Mouse (Mus musculus): Measurements from ENCODE around the gene Mypn. TPM values are rescaled to one million over a fixed set of nuclear protein-coding genes. Genes with fewer than 3 reads are reported as not detected.

Mypn gene
- polyA plus RNA-seq, 1 experiment from 2014 or later = not detected

- Histone ChIP-seq H3K36me3 (replicated peaks) (no peaks in the 10 kb centered on the region), H3K4me3 (replicated peaks) (no peak overlapping the region), H3K4me1 (peaks cover 17% of the 10 kb centered on the region), H3K27me3 (0 out of 2 replicates have a peak, but pooled peaks cover 7% of the 10 kb centered on the region), H3K9ac (no peak overlapping the region), H3K4me2 (no peak overlapping the region), H3K27ac (no peak overlapping the region), H3K9me3 (no peaks in the 10 kb centered on the region)
- 81% methylated on average over 7 of the region's 7 CpGs for WGBS
- ATAC-seq (ENCODE audit: low FRiP score) = no peak
Observed at GRCm38 (mm10) chr10:63091915-63092314, 111.8 kb downstream of the Mypn start.

GRCm38 (mm10) chr10:63089758-63090571 is 113.8 kb downstream of the Mypn start:
- 4% methylated on average over 26 of the region's 26 CpGs for WGBS
- H3K27me3 ChIP-seq = 0 out of 2 replicates have a peak, but pooled peaks cover 7% of the 10 kb centered on the region
- H3K4me2 ChIP-seq = peak overlapping the region; percentile 58
- H3K9ac ChIP-seq = peak overlapping the region; percentile 51
- no peak overlapping the region for H3K27ac ChIP-seq
- no peaks in the 10 kb centered on the region for H3K9me3 ChIP-seq
- no peaks in the 10 kb centered on the region for H3K36me3 ChIP-seq (replicated peaks)
- peaks cover 17% of the 10 kb centered on the region for H3K4me1 ChIP-seq
- no peak for ATAC-seq (ENCODE audit: low FRiP score)
- peak overlapping the region; percentile 32 for H3K4me3 ChIP-seq (replicated peaks)

- Histone ChIP-seq H3K27ac (no peak overlapping the region), H3K36me3 (replicated peaks) (no peaks in the 10 kb centered on the region), H3K4me1 (peaks cover 17% of the 10 kb centered on the region), H3K27me3 (0 out of 2 replicates have a peak, but pooled peaks cover 7% of the 10 kb centered on the region), H3K9ac (peak overlapping the region; percentile 51; the same call in 1 of the 2 replicates), H3K4me3 (replicated peaks) (peak overlapping the region; percentile 32), H3K4me2 (peak overlapping the region; percentile 58), H3K9me3 (no peaks in the 10 kb centered on the region)
- no peak for ATAC-seq (ENCODE audit: low FRiP score)
- 26% methylated on average over 8 of the region's 8 CpGs for WGBS
Observed at GRCm38 (mm10) chr10:63089103-63089757, 114.5 kb downstream of the Mypn start.

GRCm38 (mm10) chr10:63086304-63086703 is 117.4 kb downstream of the Mypn start:
- 0 out of 2 replicates have a peak, but pooled peaks cover 7% of the 10 kb centered on the region for H3K27me3 ChIP-seq
- no peak overlapping the region for H3K4me2 ChIP-seq
- 85% methylated on average over 10 of the region's 10 CpGs for WGBS
- H3K36me3 ChIP-seq (replicated peaks) = no peaks in the 10 kb centered on the region
- H3K9me3 ChIP-seq = no peaks in the 10 kb centered on the region
- peaks cover 17% of the 10 kb centered on the region for H3K4me1 ChIP-seq
- ATAC-seq (ENCODE audit: low FRiP score) = no peak
- no peak overlapping the region for H3K27ac ChIP-seq
- H3K4me3 ChIP-seq (replicated peaks) = no peak overlapping the region
- H3K9ac ChIP-seq = no peak overlapping the region

GRCm38 (mm10) chr10:63065988-63066387 is 137.8 kb downstream of the Mypn start:
- H3K4me3 ChIP-seq (replicated peaks) = no peak overlapping the region
- WGBS = 4% methylated on average over 5 of the region's 5 CpGs

More at GRCm38 (mm10) chr10:63065988-63066387, 137.8 kb downstream of the Mypn start:
- Histone ChIP-seq H3K27ac (no peak overlapping the region), H3K9ac (no peak overlapping the region), H3K9me3 (0 out of 2 replicates have a peak, but pooled peaks cover 4% of the 10 kb centered on the region), H3K4me1 (no peaks in the 10 kb centered on the region), H3K36me3 (replicated peaks) (no peaks in the 10 kb centered on the region), H3K27me3 (no peaks in the 10 kb centered on the region), H3K4me2 (no peak overlapping the region)
- peak; percentile 90 for ATAC-seq (ENCODE audit: low FRiP score)

Other genes with a start within 250 kb of the Mypn start
- gene Rufy2, start 223.7 kb downstream of the Mypn start, polyA plus RNA-seq (2016; fragmentation: Nextera tagmentation; extraction: Ambion mirVana) = 34.9 and 39.5 TPM in 2 replicates
- 260 and 265 TPM in 2 replicates for gene Hnrnph3, start 179.7 kb downstream of the Mypn start, polyA plus RNA-seq (2016; fragmentation: Nextera tagmentation; extraction: Ambion mirVana)
- gene Pbld2, start 179.6 kb downstream of the Mypn start, polyA plus RNA-seq (2016; fragmentation: Nextera tagmentation; extraction: Ambion mirVana) = 0.96 and 1.1 TPM in 2 replicates
- gene Pbld1, start 143.8 kb downstream of the Mypn start, polyA plus RNA-seq (2016; fragmentation: Nextera tagmentation; extraction: Ambion mirVana) = 1.1 and 1.2 TPM in 2 replicates
- 0.47 and 0.79 TPM in 2 replicates for gene Atoh7, start 104.3 kb downstream of the Mypn start, polyA plus RNA-seq (2016; fragmentation: Nextera tagmentation; extraction: Ambion mirVana)
- gene Herc4, start 39.9 kb upstream of the Mypn start, polyA plus RNA-seq (2016; fragmentation: Nextera tagmentation; extraction: Ambion mirVana) = 47.1 and 49.6 TPM in 2 replicates
- 6.1 and 6.9 TPM in 2 replicates for gene Sirt1, start 177.8 kb upstream of the Mypn start, polyA plus RNA-seq (2016; fragmentation: Nextera tagmentation; extraction: Ambion mirVana)
- 7.4 and 9.1 TPM in 2 replicates for gene Dnajc12, start 178.5 kb upstream of the Mypn start, polyA plus RNA-seq (2016; fragmentation: Nextera tagmentation; extraction: Ambion mirVana)
- not detected in 2 replicates for gene Gm7075, start 217.8 kb upstream of the Mypn start, polyA plus RNA-seq (2016; fragmentation: Nextera tagmentation; extraction: Ambion mirVana)
- gene Ctnna3, start 226.1 kb upstream of the Mypn start, polyA plus RNA-seq (2016; fragmentation: Nextera tagmentation; extraction: Ambion mirVana) = 0.34 TPM in 1 of 2 replicates, not detected in the other